Mouse (Mus musculus) lung, postnatal 4 days (tissue): ENCODE data around the gene Unc5cl.

ENCODE experiments used
- DNase-seq, 2 experiments: peaks; one replicate each; pipeline ENCODE4 v3.0.0; 2021

Gene Unc5cl

DNA sequence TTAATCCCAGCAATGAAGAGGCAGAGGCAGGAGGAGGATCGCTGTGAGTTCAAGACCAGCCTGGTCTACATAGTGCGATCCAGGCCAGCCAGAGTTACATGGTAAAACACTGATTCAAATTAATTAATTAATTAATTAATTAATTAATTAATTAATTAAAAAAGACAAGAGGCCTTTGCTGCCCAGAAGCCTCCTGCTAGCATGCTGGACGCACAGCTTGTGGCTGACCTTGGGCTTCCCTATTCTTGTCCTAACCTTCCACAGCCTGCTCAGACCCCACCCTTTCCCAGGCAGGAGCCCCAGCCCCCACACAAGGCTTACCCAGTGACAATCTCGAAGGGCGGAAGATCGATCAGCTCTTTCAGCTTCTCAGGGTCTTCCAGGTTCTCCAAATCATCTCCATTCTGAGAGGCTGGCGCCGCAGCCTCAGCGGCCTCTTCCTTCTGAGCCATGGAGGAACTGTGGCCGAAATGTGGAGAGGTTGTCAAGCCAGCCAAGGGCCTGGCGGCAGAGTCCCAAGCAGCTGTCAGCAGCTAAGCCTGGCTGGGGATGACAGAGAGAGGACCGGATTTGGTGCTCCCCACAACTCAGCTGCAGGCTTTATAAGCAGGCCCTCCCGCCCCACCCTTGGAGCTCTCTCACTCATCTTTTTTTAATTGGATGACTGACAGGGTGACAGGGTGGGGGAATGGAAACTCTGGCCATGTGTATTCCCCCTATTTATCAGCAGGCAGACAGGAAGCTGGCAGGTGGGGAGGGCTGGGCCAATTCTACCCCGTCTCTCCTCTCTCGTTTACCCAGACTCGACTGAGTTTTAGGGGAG is 22.3 kb upstream of the Unc5cl start, which contains the start of gene Apobec2:
Gene Apobec2 (minus strand): TSS at position 773 of the 823 bp plus-strand sequence.
- DNase-seq, result peak in 1 of 2 experiments; percentile 42

GRCm38 (mm10) chr17:48433006-48433655 is 21.6 kb upstream of the Unc5cl start:
- DNase-seq, result no peak

DNA sequence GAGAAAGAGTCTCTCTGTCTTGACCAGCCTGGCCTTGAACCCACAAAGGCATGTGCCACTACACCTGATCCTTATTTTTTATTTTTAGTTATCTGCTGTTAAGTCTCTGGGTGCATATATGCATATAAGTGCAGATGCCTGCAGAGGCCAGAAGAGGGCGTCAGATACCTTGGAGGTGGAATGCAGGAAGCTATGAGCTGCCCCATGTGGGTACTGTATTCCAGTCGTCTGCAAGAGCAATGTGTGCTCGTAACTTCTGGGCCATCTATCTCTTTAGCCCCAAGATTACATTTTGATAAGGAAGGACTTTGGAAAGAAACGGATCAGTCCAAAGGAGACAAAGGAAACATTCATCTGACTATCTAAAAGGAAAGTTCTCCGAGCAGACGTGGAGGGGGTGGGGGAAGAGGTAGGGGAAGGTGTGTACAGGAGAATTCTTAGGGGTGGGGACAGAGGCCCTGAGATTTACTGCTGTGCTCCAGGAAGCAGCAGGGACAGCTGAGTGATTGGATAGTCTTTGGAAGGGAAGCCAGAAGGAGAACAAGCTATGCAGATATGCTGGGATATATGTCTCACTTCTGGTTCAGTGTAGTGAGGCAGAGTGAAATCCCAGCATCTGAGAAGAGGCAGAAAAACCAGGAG is 20.9 kb upstream of the Unc5cl start:
- no peak for DNase-seq

DNA sequence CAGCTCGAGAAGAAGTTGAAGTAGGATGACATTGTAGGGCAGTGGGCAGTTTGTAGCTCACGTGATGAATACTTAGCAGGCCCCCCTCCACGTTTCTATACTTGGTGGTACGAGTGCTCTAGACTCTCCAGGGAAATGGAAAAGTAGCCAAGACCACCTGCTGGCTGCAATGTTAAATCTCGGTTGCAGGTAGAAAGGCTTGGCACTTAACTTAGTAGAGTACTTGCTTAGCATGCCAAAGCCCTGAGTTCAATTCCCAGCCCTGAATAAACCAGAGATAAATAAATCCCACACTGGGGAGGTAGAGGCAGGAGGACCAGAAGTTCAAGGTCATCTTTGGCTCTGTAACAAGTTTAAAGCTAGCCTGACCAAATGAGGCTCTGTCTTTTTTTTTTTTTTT is 20.2 kb upstream of the Unc5cl start:
- DNase-seq, result no peak

DNA sequence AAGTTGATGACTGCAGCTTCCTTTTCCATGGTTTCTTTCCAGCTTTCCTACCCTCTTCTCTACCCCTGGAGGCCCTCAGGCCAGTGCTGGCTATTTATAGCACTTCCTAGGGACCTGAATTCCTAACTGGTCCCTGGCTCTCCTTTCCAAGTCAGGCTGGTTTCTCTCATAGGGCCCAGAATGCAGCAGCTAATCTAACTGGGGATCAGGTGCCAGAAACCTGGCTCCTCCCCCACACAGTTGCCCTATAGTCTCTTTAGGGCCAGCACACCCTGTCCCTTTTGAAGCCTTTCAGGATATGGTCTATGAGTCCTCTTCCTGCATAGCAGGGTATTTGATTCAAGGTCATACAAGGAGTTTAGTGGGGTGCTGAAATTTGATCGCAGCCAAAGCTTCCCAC is 18.2 kb upstream of the Unc5cl start:
- no peak for DNase-seq

DNA sequence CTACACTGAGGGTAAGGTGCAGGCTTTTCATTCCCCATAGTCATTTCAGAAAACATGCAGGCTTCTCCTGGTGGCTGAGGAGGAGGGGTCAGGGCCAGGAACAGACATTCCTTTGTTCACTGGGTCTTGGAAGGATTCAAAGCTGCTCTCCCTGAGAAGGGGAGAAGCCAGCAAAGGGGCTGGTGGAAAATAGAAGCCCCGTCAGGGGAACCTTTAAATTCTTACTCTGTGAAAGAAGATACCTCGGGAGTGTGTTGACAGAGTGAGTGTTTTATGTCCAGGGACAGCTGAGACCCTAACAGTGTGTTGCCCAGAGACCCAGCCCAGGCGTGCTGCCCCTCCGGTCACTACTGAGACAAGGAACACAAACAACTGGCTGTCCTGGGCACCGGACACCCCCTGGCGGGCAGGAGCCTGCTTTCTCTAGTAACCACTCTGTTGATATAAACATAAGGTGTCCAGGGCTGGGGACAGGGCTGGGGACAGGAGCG is 17.2 kb upstream of the Unc5cl start:
- DNase-seq, result no peak

GRCm38 (mm10) chr17:48442745-48443457 is 11.8 kb upstream of the Unc5cl start:
- no peak for DNase-seq

DNA sequence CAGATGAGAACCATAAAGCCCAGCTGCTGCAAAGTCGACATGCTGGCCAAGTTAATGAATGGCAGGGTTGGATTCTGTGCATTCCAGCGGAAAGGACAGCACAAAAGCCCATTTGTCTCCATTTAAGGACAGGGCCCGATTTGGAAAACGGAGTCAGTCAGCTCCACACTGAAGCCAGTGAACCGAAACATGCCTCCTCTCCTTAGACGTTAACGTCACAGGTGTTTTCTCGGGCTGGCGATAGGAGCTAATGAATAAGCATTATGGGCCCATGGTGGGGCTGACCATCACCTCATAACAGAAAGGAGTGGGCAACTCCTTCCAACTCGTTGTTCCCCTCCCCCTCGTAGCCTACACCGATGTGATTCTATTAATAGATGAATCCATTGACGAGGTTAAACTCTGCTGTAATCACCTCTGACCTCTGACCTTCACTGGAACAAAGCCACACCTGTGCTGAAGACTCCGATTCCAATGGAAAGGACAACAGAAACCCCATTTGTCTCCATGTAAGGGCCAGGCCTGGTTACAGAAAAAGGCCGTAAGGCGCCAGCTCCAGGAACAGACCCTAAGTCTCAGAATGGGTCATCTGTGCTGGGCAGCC is 11.1 kb upstream of the Unc5cl start:
- no peak for DNase-seq

DNA sequence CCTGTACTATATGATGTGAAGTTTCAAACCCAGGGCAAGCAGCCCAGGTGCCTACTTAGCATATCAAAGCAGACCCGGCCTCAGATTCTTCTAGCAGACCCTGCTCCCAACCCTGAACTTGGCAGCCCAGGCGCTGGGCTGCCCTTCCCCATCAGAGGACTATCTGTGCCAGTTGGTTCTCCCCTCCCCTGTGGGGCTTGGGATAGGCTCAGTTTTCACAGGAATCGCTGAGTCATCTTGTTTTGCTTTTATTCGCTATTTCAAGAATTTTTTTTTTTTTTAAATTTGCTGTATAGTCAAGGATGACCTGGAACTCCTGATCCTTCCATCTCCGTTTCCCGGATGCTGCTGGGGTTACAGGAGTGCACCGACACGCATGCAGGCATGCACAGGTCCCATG is 7.0 kb upstream of the Unc5cl start:
- no peak for DNase-seq

DNA sequence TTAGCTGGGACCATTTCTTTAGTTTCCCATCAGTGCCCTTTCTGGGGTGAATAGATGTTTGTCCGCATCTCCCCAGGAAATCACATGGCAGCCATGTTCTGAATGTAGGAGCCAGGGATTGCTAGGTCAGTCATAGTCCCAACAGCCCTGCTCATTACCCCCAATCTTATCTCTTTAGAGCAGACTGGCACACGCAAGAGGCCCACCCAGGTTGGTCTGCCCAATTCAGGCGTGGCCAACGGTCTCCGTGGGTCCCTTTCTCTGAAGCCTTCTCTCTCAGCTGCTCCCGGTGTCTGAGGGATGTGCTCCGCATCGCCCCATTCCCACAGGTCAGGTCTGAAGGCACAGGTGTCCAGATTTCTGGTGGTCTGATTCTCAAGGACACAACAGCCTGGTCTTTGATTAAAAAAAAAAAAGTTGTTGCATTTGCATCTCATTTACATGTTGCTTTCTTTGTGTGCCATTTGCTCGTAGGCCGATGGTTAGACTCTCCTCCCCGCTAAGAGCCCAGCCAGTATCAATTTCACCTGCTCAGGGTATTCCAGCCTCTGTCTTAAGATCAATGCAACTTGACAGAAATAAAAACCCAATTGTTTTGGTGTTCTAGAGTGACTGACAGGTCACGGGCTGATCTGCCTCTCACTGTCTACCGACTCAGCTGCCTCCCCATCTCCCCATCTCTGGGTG is 3.9 kb upstream of the Unc5cl start:
- DNase-seq, result no peak

DNA sequence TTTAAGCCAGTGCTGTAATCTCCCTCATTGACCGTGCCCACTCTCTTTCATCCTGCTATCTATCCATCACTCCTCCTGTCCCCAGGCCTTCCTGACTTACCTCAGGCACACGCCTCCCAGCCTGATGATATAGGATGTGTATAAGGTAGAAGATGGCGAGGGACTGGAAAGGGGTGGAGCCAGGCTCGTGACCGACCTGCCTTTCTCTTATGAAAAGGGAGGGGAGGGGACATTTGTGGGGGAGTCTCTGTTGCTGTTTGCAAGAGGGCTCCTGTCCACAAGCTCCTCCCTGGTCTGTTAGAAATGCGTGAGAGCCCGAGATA is 3.4 kb upstream of the Unc5cl start, which contains the start of gene Tspo2:
Gene Tspo2 (minus strand): TSS at position 170 of the 323 bp plus-strand sequence.
- DNase-seq, result no peak

DNA sequence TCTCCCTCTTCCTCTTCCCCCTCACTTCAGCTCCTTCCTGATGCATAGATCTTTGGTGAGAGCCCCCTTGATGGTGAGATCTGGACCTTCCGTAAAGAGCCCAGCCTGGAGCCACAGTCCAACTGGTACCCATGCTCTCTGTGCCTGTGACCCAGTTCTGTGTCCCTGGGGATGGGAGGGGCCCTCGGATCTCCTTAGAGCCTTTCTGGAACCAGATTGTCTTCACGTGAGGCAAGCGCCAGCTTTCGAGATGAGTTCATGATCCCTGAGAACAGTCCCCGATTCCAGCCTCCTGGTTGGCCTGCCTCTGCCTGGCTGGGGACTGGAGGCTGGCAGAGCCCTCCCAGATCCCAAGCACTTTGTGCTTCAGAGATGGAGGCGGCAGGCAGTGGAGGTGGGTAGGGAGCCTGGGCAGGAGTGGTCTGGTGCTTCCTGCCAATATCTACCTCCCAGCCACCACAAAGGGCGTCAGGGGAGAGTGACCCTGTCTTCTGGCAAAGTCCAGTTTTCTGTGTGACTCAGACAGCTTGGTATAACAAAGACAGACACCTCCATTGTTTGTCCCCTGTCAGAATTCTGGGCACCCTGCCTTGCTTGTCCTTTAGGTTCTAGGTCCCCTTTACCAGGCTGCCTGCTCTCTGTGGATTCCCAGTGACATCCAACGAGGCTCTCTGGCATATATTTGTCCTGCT is 2.8 kb upstream of the Unc5cl start:
- DNase-seq, result no peak

DNA sequence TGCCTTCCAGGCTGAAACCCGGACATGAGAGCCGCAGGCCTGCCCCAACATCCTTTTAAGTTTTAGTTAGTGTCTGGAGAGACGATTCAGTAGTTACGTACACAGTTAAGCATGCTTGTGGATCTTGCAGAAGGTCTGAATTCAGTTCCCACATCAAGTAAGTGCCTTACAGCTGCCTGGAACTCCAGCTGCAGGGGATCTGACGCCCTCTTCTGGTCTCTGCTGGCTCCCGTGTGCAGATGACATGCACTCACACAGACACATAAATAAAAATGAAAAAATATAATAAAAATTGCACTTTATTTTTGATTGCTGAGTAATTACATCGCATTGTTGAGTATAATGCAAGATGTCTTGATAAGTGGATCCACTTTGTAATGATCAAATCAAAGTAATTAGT is 1.2 kb upstream of the Unc5cl start:
- DNase-seq, result no peak

DNA sequence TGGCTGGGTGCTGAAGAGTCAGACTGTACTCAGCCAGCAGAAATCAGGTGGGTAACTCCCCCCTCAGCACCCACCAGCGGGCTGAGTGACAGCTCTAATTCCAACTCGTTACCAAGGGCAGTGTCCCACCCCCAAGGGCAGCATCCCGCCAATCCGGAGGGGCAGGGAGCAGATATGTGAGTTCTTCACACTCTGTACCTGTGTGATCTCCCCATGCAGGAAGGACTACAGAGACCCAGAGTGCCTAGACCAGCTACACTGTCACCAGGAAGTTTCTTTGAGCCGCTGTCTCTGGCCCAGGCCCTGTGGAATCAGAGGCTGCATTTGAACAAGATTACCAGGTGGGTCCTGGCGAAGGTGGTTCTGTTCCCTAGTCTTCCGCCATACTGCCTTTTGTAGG is 511 bp upstream of the Unc5cl start:
- no peak for DNase-seq

DNA sequence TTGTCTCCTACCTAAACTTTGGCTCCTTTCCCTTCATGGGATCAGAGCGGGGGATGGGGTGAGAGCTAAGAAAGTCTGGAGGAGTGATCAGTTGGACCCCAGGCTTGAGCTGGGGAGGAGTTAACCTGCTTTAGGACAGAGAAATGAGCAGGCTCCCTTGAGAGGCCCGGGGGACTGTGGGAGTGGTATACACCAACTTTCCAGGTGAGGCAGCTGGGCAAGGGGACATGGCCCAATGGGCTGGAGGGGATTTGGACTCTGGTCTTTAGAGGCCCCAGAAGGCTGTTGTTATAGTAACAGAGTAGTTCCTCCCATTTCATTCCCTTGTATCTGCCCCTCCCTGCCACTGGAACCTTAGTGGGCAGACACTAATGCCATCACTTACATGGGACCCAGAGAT is 1.3 kb downstream of the Unc5cl start:
- no peak for DNase-seq

- no peak for DNase-seq
Measured at GRCm38 (mm10) chr17:48457971-48458653, 3.4 kb downstream of the Unc5cl start.

GRCm38 (mm10) chr17:48462096-48462495 is 7.4 kb downstream of the Unc5cl start:
- no peak for DNase-seq

- DNase-seq, result no peak
Measured at GRCm38 (mm10) chr17:48463391-48463790, 8.7 kb downstream of the Unc5cl start.

GRCm38 (mm10) chr17:48466769-48467394 is 12.2 kb downstream of the Unc5cl start:
- peak in 1 of 2 experiments; percentile 29 for DNase-seq
